Comparison of ENCODE assay signal across 8 mouse cellular contexts in the genomic region with DNA sequence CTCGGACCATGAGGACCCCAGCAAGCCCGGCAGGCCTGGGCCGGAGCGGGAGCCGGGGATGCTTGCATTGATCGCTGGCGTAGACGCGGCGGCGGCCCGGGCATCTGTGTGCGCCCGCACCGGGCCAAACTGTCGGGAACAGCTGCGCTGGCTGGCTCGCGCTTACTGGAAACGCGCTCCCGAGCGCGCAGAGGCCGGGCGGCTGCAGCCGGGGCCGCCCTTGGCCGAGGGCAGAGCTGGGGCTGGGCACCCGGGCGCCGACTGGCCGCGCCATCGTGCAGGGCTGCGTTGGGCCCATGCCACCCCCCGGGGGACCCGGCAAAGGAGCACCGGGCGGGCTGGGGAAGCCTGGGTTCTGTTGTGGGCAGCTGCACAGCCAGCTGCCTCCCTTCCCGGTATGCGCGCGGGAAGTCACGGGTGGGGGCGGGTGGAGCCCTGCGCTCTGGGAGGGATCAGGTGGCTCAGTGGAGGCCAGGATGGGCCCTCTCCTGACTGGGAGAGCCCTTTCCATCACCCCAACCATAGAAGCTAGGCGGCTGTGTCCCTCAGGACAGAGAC. TPM values are rescaled to one million over a fixed set of nuclear protein-coding genes. Genes with fewer than 3 reads are reported as not detected.
A peak's percentile ranks its signal among the peaks of the same experiment; 100 is the strongest.
DNase-seq lines count a peak whose midpoint lies in the region; ATAC-seq and TF ChIP-seq lines count a peak whose summit lies in the region.

No protein-coding gene starts in this region.

- H3K27ac ChIP-seq in embryonic facial prominence, embryonic 11.5 days (replicated peaks; ENCODE audit: low read depth, low read length): no peak overlapping the region
- H3K27ac ChIP-seq in heart, embryonic 14.5 days (replicated peaks in 1 of 2; ENCODE audit: control insufficient read depth in 1 of 2, insufficient read depth in 1 of 2, low read depth in 2 of 2, low read length in 2 of 2): no peak overlapping the region
- H3K27ac ChIP-seq in left cerebral cortex, adult 2 months: peak overlapping the region; percentile 36; the same call in 1 of the 2 replicates
- no peak overlapping the region for H3K27ac ChIP-seq in small intestine, adult 2 months (ENCODE audit: insufficient read depth, low read depth, low read length)

- H3K4me2 ChIP-seq in embryonic facial prominence, embryonic 11.5 days (ENCODE audit: low read depth, low read length): peak overlapping the region; percentile 97
- H3K4me2 ChIP-seq in heart, embryonic 14.5 days (ENCODE audit: low read length): peak overlapping the region; percentile 87

- H3K4me1 ChIP-seq in embryonic facial prominence, embryonic 11.5 days (ENCODE audit: control insufficient read depth, insufficient read depth, low read length): peaks cover 5% of the 10 kb centered on the region
- peaks cover 32 to 46% of the 10 kb centered on the region in 2 experiments for H3K4me1 ChIP-seq in heart, embryonic 14.5 days (ENCODE audit: control insufficient read depth in 2 of 2, insufficient read depth in 2 of 2, low read length in 2 of 2)
- peaks cover 38% of the 10 kb centered on the region for H3K4me1 ChIP-seq in small intestine, adult 2 months (ENCODE audit: control insufficient read depth, insufficient read depth, insufficient read length, low read length)

- H3K36me3 ChIP-seq in embryonic facial prominence, embryonic 11.5 days (replicated peaks; ENCODE audit: control insufficient read depth, insufficient read depth, low read depth, low read length): no peaks in the 10 kb centered on the region
- no peaks in the 10 kb centered on the region for H3K36me3 ChIP-seq in heart, embryonic 14.5 days (ENCODE audit: control insufficient read depth, insufficient read depth, low read length)
- H3K36me3 ChIP-seq in small intestine, adult 2 months (ENCODE audit: control insufficient read depth, insufficient read depth, low read length): no peaks in the 10 kb centered on the region

- TF ChIP-seq CTCF in left cerebral cortex, adult 2 months (IDR thresholded peaks at IDR 0.05): no peak
- TF ChIP-seq CTCF in small intestine, adult 2 months (IDR thresholded peaks at IDR 0.05; ENCODE audit: extremely low read depth, insufficient read length, insufficient replicate concordance, low read depth, low read length): no peak

- peak; percentile 49; the same call in 1 of the 2 replicates for ATAC-seq in embryonic facial prominence, embryonic 11.5 days (replicated peaks; ENCODE audit: insufficient number of reproducible peaks, low FRiP score, low TSS enrichment, low read depth)
- ATAC-seq in heart, embryonic 14.5 days (ENCODE audit: insufficient number of reproducible peaks, insufficient read depth, low FRiP score, low read depth): 0 out of 2 replicates have a peak, but pooled peaks have one; percentile 10
- ATAC-seq in megakaryocyte progenitor cell, adult 5-6 weeks (replicated peaks; ENCODE audit: poor library complexity): peak; percentile 27; the same call in 1 of the 2 replicates

- TF ChIP-seq POLR2A in small intestine, adult 2 months (IDR thresholded peaks at IDR 0.05; ENCODE audit: low read depth, low read length): no peak

- peak overlapping the region; percentile 31 for H3K4me3 ChIP-seq in embryonic facial prominence, embryonic 11.5 days (ENCODE audit: low read depth, low read length)
- peak overlapping the region; percentile 39 for H3K4me3 ChIP-seq in heart, embryonic 14.5 days (ENCODE audit: control insufficient read depth in 1 of 2, insufficient read depth in 1 of 2, low read depth in 1 of 2, low read length in 2 of 2)
- peak overlapping the region; percentile 43 for H3K4me3 ChIP-seq in left cerebral cortex, adult 2 months
- peak overlapping the region; percentile 56 for H3K4me3 ChIP-seq in small intestine, adult 2 months (ENCODE audit: low read depth, low read length)

- no peaks in the 10 kb centered on the region for H3K9me3 ChIP-seq in embryonic facial prominence, embryonic 11.5 days (replicated peaks; ENCODE audit: control insufficient read depth, low read length)
- no peaks in the 10 kb centered on the region for H3K9me3 ChIP-seq in heart, embryonic 14.5 days (ENCODE audit: control insufficient read depth, low read length)

- H3K9ac ChIP-seq in embryonic facial prominence, embryonic 11.5 days (replicated peaks; ENCODE audit: low read length): peak overlapping the region; percentile 65
- H3K9ac ChIP-seq in heart, embryonic 14.5 days (ENCODE audit: low read length): peak overlapping the region; percentile 61

- intact Hi-C loops in left cerebral cortex, adult 2 months (cut with DNase I): no loop called here

- peak; percentile 44 for DNase-seq in ovary, postnatal 14 days (ENCODE audit: low spot score)
- DNase-seq in ovary, adult 18-20 months (ENCODE audit: low spot score): no peak
- peak; percentile 81 for DNase-seq in embryonic facial prominence, embryonic 11.5 days (ENCODE audit: low spot score)
- peak; percentile 38 to 55 for DNase-seq in left cerebral cortex, adult 2 months (ENCODE audit: extremely low spot score in 1 of 2, low spot score in 2 of 2)
- DNase-seq in cerebellum, adult 18-20 months: no peak

- H3K27me3 ChIP-seq in embryonic facial prominence, embryonic 11.5 days (ENCODE audit: control insufficient read depth, insufficient read depth, low read length): no peaks in the 10 kb centered on the region
- peaks cover 33% of the 10 kb centered on the region for H3K27me3 ChIP-seq in heart, embryonic 14.5 days (ENCODE audit: control insufficient read depth, insufficient read depth, low read length)
- H3K27me3 ChIP-seq in small intestine, adult 2 months (ENCODE audit: control insufficient read depth, insufficient read depth, low read length): 0 out of 2 replicates have a peak, but pooled peaks cover 4% of the 10 kb centered on the region

- WGBS in embryonic facial prominence, embryonic 11.5 days: under 1% methylated on average over 48 of the region's 48 CpGs
- WGBS in heart, embryonic 14.5 days: 1% methylated on average over 45 of the region's 48 CpGs
- 2% methylated on average over 48 of the region's 48 CpGs for WGBS in small intestine, adult 2 months

RNA-seq across cellular contexts. Expression of a gene that starts 39.0 kb away (rescaled TPM):
- 8.4 and 9.8 TPM in 2 replicates for polyA plus RNA-seq in embryonic facial prominence, embryonic 11.5 days (2014; fragmentation: Nextera tagmentation; extraction: Ambion mirVana)
- 2.0 and 2.3 TPM in 2 replicates for polyA plus RNA-seq in heart, embryonic 14.5 days (2014; fragmentation: Nextera tagmentation; extraction: Ambion mirVana)
- total RNA-seq in left cerebral cortex, adult 2 months (2021): 1 to 10 TPM; 4.4 to 6.1 TPM
- 0.76 and 0.96 TPM in 2 replicates for total RNA-seq in megakaryocyte progenitor cell, adult 5-6 weeks (2015)
- total RNA-seq in megakaryocyte progenitor cell, adult 5-6 weeks (2017): 0.79 and 1.1 TPM in 2 replicates
- 27.2 and 47.2 TPM in 2 replicates for polyA plus RNA-seq in small intestine, adult 2 months (2012; rRNA removed)

RNA-seq across cellular contexts. Expression of a gene that starts 55.2 kb away (rescaled TPM):
- 33.7 and 34.7 TPM in 2 replicates for polyA plus RNA-seq in embryonic facial prominence, embryonic 11.5 days (2014; fragmentation: Nextera tagmentation; extraction: Ambion mirVana)
- 23.1 TPM in 2 replicates for polyA plus RNA-seq in heart, embryonic 14.5 days (2014; fragmentation: Nextera tagmentation; extraction: Ambion mirVana)
- total RNA-seq in left cerebral cortex, adult 2 months (2021): 10 to 100 TPM; 83.3 to 85.5 TPM
- total RNA-seq in megakaryocyte progenitor cell, adult 5-6 weeks (2015): 13.0 and 14.7 TPM in 2 replicates
- 15.6 and 18.7 TPM in 2 replicates for total RNA-seq in megakaryocyte progenitor cell, adult 5-6 weeks (2017)
- 19.8 and 35.0 TPM in 2 replicates for polyA plus RNA-seq in small intestine, adult 2 months (2012; rRNA removed)

RNA-seq across cellular contexts. Expression of a gene that starts 57.6 kb away (rescaled TPM):
- 1.9 and 2.1 TPM in 2 replicates for polyA plus RNA-seq in embryonic facial prominence, embryonic 11.5 days (2014; fragmentation: Nextera tagmentation; extraction: Ambion mirVana)
- polyA plus RNA-seq in heart, embryonic 14.5 days (2014; fragmentation: Nextera tagmentation; extraction: Ambion mirVana): 4.9 and 5.6 TPM in 2 replicates
- total RNA-seq in left cerebral cortex, adult 2 months (2021): 1 to 10 TPM; 4.7 to 5.4 TPM
- 2.9 and 4.1 TPM in 2 replicates for total RNA-seq in megakaryocyte progenitor cell, adult 5-6 weeks (2015)
- 3.1 and 4.6 TPM in 2 replicates for total RNA-seq in megakaryocyte progenitor cell, adult 5-6 weeks (2017)
- 25.8 and 27.7 TPM in 2 replicates for polyA plus RNA-seq in small intestine, adult 2 months (2012; rRNA removed)

Comparison
In these comparisons a context has a peak if more than half of its experiments do, and no peak if none do; other contexts are left out.
1. DNase-seq: peak in ovary, postnatal 14 days (single experiment), embryonic facial prominence, embryonic 11.5 days (single experiment) and left cerebral cortex, adult 2 months (2 of 2); none in ovary, adult 18-20 months (single experiment) and cerebellum, adult 18-20 months (0 of 2).
2. Peak in every context shown above with its lines, with median percentiles within 50 percentile points of each other: ATAC-seq and H3K4me3 ChIP-seq.